Mouse (Mus musculus): ENCODE data around the gene Dnajc22. TPM values are rescaled to one million over a fixed set of nuclear protein-coding genes. Genes with fewer than 3 reads are reported as not detected.

Gene Dnajc22
- polyA plus RNA-seq, 1 experiment = 1.6 TPM

- 64% methylated on average over 6 of the region's 6 CpGs for WGBS
- TF ChIP-seq CTCF (IDR thresholded peaks at IDR 0.05; ENCODE audit: control insufficient read depth, insufficient read depth, low read length) (no peak), POLR2A (IDR thresholded peaks at IDR 0.05; ENCODE audit: borderline replicate concordance, control insufficient read depth, low read depth, low read length) (no peak)
- Histone ChIP-seq H3K4me1 (ENCODE audit: control insufficient read depth, insufficient read depth, low read length) (no peaks in the 10 kb centered on the region), H3K4me3 (replicated peaks; ENCODE audit: control insufficient read depth, low read depth, low read length) (no peak overlapping the region), H3K27ac (ENCODE audit: control insufficient read depth, insufficient read depth, low read depth, low read length, poor library complexity) (no peak overlapping the region)
Observed at GRCm38 (mm10) chr15:99127851-99128522, 35.0 kb downstream of the Dnajc22 start.

DNA sequence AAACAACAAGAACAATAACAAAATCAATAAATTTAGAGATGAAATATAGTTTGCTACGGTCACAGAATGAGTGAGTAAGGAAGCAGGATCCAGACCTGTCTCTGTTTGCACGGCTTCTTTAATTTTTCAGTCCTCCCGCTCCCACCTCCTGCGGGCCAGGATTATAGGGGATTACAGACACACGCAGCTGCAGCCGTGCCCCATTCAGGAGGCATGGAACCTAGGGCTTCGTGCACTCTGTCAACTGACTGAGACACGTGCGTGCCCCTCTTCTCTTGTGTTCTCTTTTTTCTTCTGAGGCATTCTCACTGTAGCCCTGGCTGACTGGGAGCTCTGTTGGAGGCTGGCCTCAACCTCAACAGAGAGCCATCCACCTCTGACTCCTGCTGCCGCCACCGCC, 36.5 kb downstream of the Dnajc22 start:
- Histone ChIP-seq H3K27ac (ENCODE audit: control insufficient read depth, insufficient read depth, low read depth, low read length, poor library complexity) (no peak overlapping the region), H3K4me3 (replicated peaks; ENCODE audit: control insufficient read depth, low read depth, low read length) (no peak overlapping the region), H3K4me1 (ENCODE audit: control insufficient read depth, insufficient read depth, low read length) (no peaks in the 10 kb centered on the region)
- WGBS = 83% methylated on average over 11 of the region's 11 CpGs
- no peak for TF ChIP-seq POLR2A (IDR thresholded peaks at IDR 0.05; ENCODE audit: borderline replicate concordance, control insufficient read depth, low read depth, low read length)
- no peak for TF ChIP-seq CTCF (IDR thresholded peaks at IDR 0.05; ENCODE audit: control insufficient read depth, insufficient read depth, low read length)

DNA sequence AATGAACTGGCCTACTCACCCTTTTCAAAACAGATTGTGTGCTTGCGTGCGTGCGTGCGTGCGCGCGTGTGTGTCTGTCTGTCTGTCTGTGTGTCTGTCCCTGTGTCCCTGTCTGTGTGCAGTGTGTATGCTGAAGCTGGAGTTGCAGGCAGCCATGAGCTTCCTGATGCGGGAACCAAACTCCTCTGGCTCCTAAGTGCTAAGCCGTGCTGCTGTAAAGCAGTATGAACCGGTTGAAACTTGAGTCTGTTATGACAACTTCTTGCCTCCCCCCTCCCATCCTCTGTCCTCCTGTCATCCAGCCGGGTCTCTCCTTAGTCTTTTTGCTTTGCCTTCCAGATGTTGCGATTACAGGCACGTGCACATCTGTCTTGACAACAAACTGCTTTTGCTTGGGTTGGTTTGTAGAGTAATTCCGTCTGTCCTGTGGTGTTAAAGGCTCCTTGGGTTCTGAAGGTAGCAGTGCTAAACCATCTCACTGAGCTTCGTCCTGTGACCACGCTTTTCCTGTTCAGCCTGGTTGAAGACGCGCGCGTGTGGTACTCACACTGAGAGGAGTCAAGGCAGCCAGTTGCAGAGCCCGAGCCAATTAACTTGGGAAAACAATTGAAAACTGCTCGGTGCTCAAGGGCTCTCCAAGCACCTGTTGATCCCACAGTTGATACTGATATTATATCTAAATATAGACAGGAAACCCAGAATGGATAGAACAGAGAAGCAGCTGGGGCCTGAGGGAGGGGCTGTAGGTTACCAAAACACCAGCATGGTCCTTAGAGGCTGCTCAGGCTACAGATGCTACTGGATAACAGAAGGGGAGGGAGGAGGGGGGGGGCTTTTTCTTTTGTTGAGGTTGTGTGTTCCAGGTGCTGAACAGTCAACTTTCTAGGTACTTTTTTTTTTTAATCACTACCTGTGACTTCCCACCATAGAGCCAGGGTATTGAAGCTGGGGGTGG, 37.3 kb downstream of the Dnajc22 start:
- 48% methylated on average over 22 of the region's 22 CpGs for WGBS
- H3K4me1 ChIP-seq (ENCODE audit: control insufficient read depth, insufficient read depth, low read length) = no peaks in the 10 kb centered on the region
- no peak overlapping the region for H3K27ac ChIP-seq (ENCODE audit: control insufficient read depth, insufficient read depth, low read depth, low read length, poor library complexity)
- H3K4me3 ChIP-seq (replicated peaks; ENCODE audit: control insufficient read depth, low read depth, low read length) = no peak overlapping the region
- TF ChIP-seq CTCF (IDR thresholded peaks at IDR 0.05; ENCODE audit: control insufficient read depth, insufficient read depth, low read length) = no peak
- TF ChIP-seq POLR2A (IDR thresholded peaks at IDR 0.05; ENCODE audit: borderline replicate concordance, control insufficient read depth, low read depth, low read length) = no peak

- H3K4me3 ChIP-seq (replicated peaks; ENCODE audit: control insufficient read depth, low read depth, low read length) = no peak overlapping the region
- WGBS = 71% methylated on average over 5 of the region's 5 CpGs
- no peak overlapping the region for H3K27ac ChIP-seq (ENCODE audit: control insufficient read depth, insufficient read depth, low read depth, low read length, poor library complexity)
- TF ChIP-seq POLR2A (IDR thresholded peaks at IDR 0.05; ENCODE audit: borderline replicate concordance, control insufficient read depth, low read depth, low read length) (no peak), CTCF (IDR thresholded peaks at IDR 0.05; ENCODE audit: control insufficient read depth, insufficient read depth, low read length) (no peak)
- H3K4me1 ChIP-seq (ENCODE audit: control insufficient read depth, insufficient read depth, low read length) = no peaks in the 10 kb centered on the region
Observed at GRCm38 (mm10) chr15:99138389-99138788, 45.4 kb downstream of the Dnajc22 start.

- no peak for TF ChIP-seq POLR2A (IDR thresholded peaks at IDR 0.05; ENCODE audit: borderline replicate concordance, control insufficient read depth, low read depth, low read length)
- TF ChIP-seq CTCF (IDR thresholded peaks at IDR 0.05; ENCODE audit: control insufficient read depth, insufficient read depth, low read length) = peak; percentile 46
- H3K4me3 ChIP-seq (replicated peaks; ENCODE audit: control insufficient read depth, low read depth, low read length) = no peak overlapping the region
- WGBS = 58% methylated on average over 6 of the region's 6 CpGs
- H3K4me1 ChIP-seq (ENCODE audit: control insufficient read depth, insufficient read depth, low read length) = no peaks in the 10 kb centered on the region
- H3K27ac ChIP-seq (ENCODE audit: control insufficient read depth, insufficient read depth, low read depth, low read length, poor library complexity) = no peak overlapping the region
Observed at GRCm38 (mm10) chr15:99139669-99140068, 46.7 kb downstream of the Dnajc22 start.

- Histone ChIP-seq H3K4me1 (ENCODE audit: control insufficient read depth, insufficient read depth, low read length) (no peaks in the 10 kb centered on the region; the same call in 1 of the 2 replicates), H3K27ac (ENCODE audit: control insufficient read depth, insufficient read depth, low read depth, low read length, poor library complexity) (no peak overlapping the region), H3K4me3 (replicated peaks; ENCODE audit: control insufficient read depth, low read depth, low read length) (no peak overlapping the region)
- 88% methylated on average over 7 of the region's 7 CpGs for WGBS
- TF ChIP-seq CTCF (IDR thresholded peaks at IDR 0.05; ENCODE audit: control insufficient read depth, insufficient read depth, low read length) = no peak
- no peak for TF ChIP-seq POLR2A (IDR thresholded peaks at IDR 0.05; ENCODE audit: borderline replicate concordance, control insufficient read depth, low read depth, low read length)
Observed at GRCm38 (mm10) chr15:99150516-99150915, 57.5 kb downstream of the Dnajc22 start.

- Histone ChIP-seq H3K4me3 (replicated peaks; ENCODE audit: control insufficient read depth, low read depth, low read length) (no peak overlapping the region), H3K27ac (ENCODE audit: control insufficient read depth, insufficient read depth, low read depth, low read length, poor library complexity) (no peak overlapping the region), H3K4me1 (ENCODE audit: control insufficient read depth, insufficient read depth, low read length) (no peaks in the 10 kb centered on the region; the same call in 1 of the 2 replicates)
- 83% methylated on average over 8 of the region's 8 CpGs for WGBS
- no peak for TF ChIP-seq POLR2A (IDR thresholded peaks at IDR 0.05; ENCODE audit: borderline replicate concordance, control insufficient read depth, low read depth, low read length)
- TF ChIP-seq CTCF (IDR thresholded peaks at IDR 0.05; ENCODE audit: control insufficient read depth, insufficient read depth, low read length) = no peak
Observed at GRCm38 (mm10) chr15:99151324-99151723, 58.4 kb downstream of the Dnajc22 start.

GRCm38 (mm10) chr15:99153466-99153865, 60.5 kb downstream of the Dnajc22 start:
- Histone ChIP-seq H3K4me1 (ENCODE audit: control insufficient read depth, insufficient read depth, low read length) (no peaks in the 10 kb centered on the region; the same call in 1 of the 2 replicates), H3K27ac (ENCODE audit: control insufficient read depth, insufficient read depth, low read depth, low read length, poor library complexity) (no peak overlapping the region; the same call in 1 of the 2 replicates), H3K4me3 (replicated peaks; ENCODE audit: control insufficient read depth, low read depth, low read length) (no peak overlapping the region)
- WGBS = 81% methylated on average over 8 of the region's 8 CpGs
- no peak for TF ChIP-seq POLR2A (IDR thresholded peaks at IDR 0.05; ENCODE audit: borderline replicate concordance, control insufficient read depth, low read depth, low read length)
- no peak for TF ChIP-seq CTCF (IDR thresholded peaks at IDR 0.05; ENCODE audit: control insufficient read depth, insufficient read depth, low read length)

Other genes starting within 250 kb of the Dnajc22 start
- gene Kmt2d, start 222.0 kb upstream of the Dnajc22 start, polyA plus RNA-seq (2011; ENCODE audit: insufficient read depth, insufficient read length, low replicate concordance, missing spikeins) = 67.1 and 105 TPM in 2 replicates
- gene Rhebl1, start 198.6 kb upstream of the Dnajc22 start, polyA plus RNA-seq (2011; ENCODE audit: insufficient read depth, insufficient read length, low replicate concordance, missing spikeins) = 9.6 and 9.8 TPM in 2 replicates
- gene Dhh, start 194.6 kb upstream of the Dnajc22 start, polyA plus RNA-seq (2011; ENCODE audit: insufficient read depth, insufficient read length, low replicate concordance, missing spikeins) = 0.60 TPM in 1 of 2 replicates, not detected in the other
- 32.7 and 73.3 TPM in 2 replicates for gene Lmbr1l, start 174.9 kb upstream of the Dnajc22 start, polyA plus RNA-seq (2011; ENCODE audit: insufficient read depth, insufficient read length, low replicate concordance, missing spikeins)
- gene Tuba1b, start 158.6 kb upstream of the Dnajc22 start, polyA plus RNA-seq (2011; ENCODE audit: insufficient read depth, insufficient read length, low replicate concordance, missing spikeins) = 812 and 942 TPM in 2 replicates
- not detected in 2 replicates for gene Gm49450, start 139.6 kb upstream of the Dnajc22 start, polyA plus RNA-seq (2011; ENCODE audit: insufficient read depth, insufficient read length, low replicate concordance, missing spikeins)
- gene Tuba1a, start 139.5 kb upstream of the Dnajc22 start, polyA plus RNA-seq (2011; ENCODE audit: insufficient read depth, insufficient read length, low replicate concordance, missing spikeins) = 22.2 and 97.6 TPM in 2 replicates
- gene Tuba1c, start 63.3 kb upstream of the Dnajc22 start, polyA plus RNA-seq (2011; ENCODE audit: insufficient read depth, insufficient read length, low replicate concordance, missing spikeins) = 168 and 176 TPM in 2 replicates
- gene Prph, start 38.0 kb upstream of the Dnajc22 start, polyA plus RNA-seq (2011; ENCODE audit: insufficient read depth, insufficient read length, low replicate concordance, missing spikeins) = not detected in 2 replicates
- gene Troap, start 18.6 kb upstream of the Dnajc22 start, polyA plus RNA-seq (2011; ENCODE audit: insufficient read depth, insufficient read length, low replicate concordance, missing spikeins) = 94.5 and 103 TPM in 2 replicates
- 0.66 and 2.4 TPM in 2 replicates for gene C1ql4, start 5.4 kb upstream of the Dnajc22 start, polyA plus RNA-seq (2011; ENCODE audit: insufficient read depth, insufficient read length, low replicate concordance, missing spikeins)
- 0.52 and 2.5 TPM in 2 replicates for gene Spats2, start 32.7 kb downstream of the Dnajc22 start, polyA plus RNA-seq (2011; ENCODE audit: insufficient read depth, insufficient read length, low replicate concordance, missing spikeins)
- 0.47 TPM in 1 of 2 replicates, not detected in the other for gene Kcnh3, start 131.7 kb downstream of the Dnajc22 start, polyA plus RNA-seq (2011; ENCODE audit: insufficient read depth, insufficient read length, low replicate concordance, missing spikeins)
- gene Mcrs1, start 158.8 kb downstream of the Dnajc22 start, polyA plus RNA-seq (2011; ENCODE audit: insufficient read depth, insufficient read length, low replicate concordance, missing spikeins) = 31.9 and 39.0 TPM in 2 replicates
- gene Prpf40b, start 201.9 kb downstream of the Dnajc22 start, polyA plus RNA-seq (2011; ENCODE audit: insufficient read depth, insufficient read length, low replicate concordance, missing spikeins) = 7.9 and 16.0 TPM in 2 replicates
- not detected in 2 replicates for gene Fam186b, start 202.7 kb downstream of the Dnajc22 start, polyA plus RNA-seq (2011; ENCODE audit: insufficient read depth, insufficient read length, low replicate concordance, missing spikeins)

All from bone marrow, adult 2 months (tissue).